Mouse (Mus musculus): ENCODE data around the gene Vtcn1. TPM values are rescaled to one million over a fixed set of nuclear protein-coding genes. Genes with fewer than 3 reads are reported as not detected.

Gene Vtcn1
- polyA plus RNA-seq, 1 experiment from 2014 or later: not detected

DNA sequence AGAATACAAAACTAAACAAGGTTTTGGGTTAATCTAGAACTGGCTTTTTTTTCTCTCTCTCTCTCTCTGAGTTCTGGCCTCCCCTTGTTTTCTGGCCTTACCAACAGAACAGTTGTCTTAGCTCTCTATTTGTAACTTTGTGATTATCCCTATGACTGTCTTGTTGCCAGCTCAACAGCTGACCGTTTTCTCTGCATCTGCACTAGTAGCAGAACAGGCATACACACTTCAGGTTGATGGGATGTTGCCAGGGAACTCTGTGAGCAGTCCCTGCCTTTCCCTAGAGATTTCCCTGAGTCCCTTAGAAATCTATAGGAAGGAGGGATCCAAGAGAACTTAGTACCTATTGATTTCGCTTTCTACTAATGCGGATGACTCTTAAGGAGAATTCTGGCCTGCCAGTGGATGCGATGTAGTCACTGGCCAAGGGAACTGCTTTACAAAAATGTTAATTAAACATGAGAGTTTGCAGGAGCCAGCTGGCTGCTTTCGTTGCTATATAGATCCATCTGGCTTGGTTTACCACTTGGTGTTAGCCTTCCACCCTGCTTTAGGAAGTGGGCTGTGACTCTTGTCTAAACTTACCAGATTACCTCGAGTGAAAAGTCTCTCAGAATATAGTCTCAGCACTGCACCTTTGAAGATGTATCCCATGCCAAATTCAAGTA lies 98.9 kb downstream of the Vtcn1 start:
- Histone ChIP-seq H3K27ac (ENCODE audit: low read length) (no peak overlapping the region), H3K4me2 (ENCODE audit: low read length) (no peak overlapping the region; the same call in 1 of the 2 replicates), H3K4me3 (ENCODE audit: low read depth, low read length) (no peak overlapping the region), H3K27me3 (ENCODE audit: control insufficient read depth, insufficient read depth, low read depth, low read length) (no peaks in the 10 kb centered on the region), H3K36me3 (ENCODE audit: control insufficient read depth, insufficient read depth, low read length) (peaks cover 11% of the 10 kb centered on the region), H3K4me1 (ENCODE audit: control insufficient read depth, insufficient read depth, low read length) (peaks cover 28% of the 10 kb centered on the region), H3K9me3 (replicated peaks; ENCODE audit: control insufficient read depth, low read length, poor library complexity, severe bottlenecking) (no peaks in the 10 kb centered on the region), H3K9ac (ENCODE audit: low read depth, low read length) (no peak overlapping the region)
- no peak for ATAC-seq
- 72% methylated on average over 6 of the region's 6 CpGs for WGBS

DNA sequence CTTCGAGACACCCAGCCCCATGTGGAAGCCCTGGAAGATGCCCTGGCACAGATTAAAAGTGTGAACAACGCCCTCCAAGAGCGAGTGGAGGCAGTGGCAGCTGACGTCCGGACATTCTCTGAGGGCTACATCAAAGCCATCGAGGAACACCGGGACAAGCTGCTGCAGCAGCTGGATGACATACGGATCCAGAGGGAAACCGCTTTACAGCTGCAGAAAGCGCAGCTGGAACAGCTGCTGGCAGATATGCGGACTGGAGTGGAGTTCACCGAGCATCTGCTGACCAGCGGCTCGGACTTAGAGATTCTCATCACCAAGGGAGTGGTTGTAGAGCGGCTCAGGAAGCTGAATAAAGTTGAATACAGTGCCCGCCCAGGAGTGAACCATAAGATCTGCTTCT lies 99.9 kb downstream of the Vtcn1 start:
- peaks cover 14% of the 10 kb centered on the region for H3K36me3 ChIP-seq (ENCODE audit: control insufficient read depth, insufficient read depth, low read length)
- no peak for ATAC-seq
- no peak overlapping the region for H3K27ac ChIP-seq (ENCODE audit: low read length)
- H3K4me3 ChIP-seq (ENCODE audit: low read depth, low read length): no peak overlapping the region
- no peak overlapping the region for H3K4me2 ChIP-seq (ENCODE audit: low read length)
- WGBS: 85% methylated on average over 16 of the region's 16 CpGs
- H3K9ac ChIP-seq (ENCODE audit: low read depth, low read length): no peak overlapping the region
- H3K4me1 ChIP-seq (ENCODE audit: control insufficient read depth, insufficient read depth, low read length): peaks cover 28% of the 10 kb centered on the region
- no peaks in the 10 kb centered on the region for H3K9me3 ChIP-seq (replicated peaks; ENCODE audit: control insufficient read depth, low read length, poor library complexity, severe bottlenecking)
- H3K27me3 ChIP-seq (ENCODE audit: control insufficient read depth, insufficient read depth, low read depth, low read length): no peaks in the 10 kb centered on the region

DNA sequence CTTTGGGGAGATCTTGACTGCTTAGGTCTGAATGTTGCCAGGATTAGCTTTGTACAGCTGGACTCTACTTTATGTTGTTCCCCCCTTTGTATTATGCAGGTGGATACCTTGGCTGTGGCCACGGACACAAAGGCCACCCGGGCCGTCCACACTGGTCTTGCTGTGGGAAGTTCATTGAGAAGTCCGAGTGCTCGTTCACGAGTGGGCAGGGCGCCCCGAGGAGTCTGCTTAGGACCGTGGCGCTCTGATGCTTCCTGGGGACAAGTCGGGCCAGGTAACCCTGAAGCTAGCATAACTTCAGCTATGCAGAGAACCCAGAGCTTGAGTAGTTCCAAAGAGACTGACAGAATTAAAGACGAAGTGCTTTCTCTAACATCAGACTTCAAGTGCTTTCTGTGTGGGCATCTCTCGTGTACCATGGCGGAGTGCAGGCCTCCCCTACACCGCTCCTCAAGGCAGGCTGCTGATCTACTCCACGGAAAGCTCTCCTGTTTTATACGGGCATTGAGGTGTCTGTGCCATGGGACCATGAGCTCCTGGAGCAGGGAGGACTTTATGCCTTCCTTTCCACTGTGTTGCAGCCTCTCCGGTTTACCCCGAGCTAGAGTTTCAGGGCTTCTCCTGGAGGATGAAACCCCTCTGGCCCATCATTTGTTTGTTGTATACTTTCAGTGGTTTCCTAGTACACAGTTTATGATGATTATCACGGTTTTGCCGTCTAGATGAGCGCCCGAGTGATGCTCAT lies 106.2 kb downstream of the Vtcn1 start:
- no peak overlapping the region for H3K27ac ChIP-seq (ENCODE audit: low read length)
- 95% methylated on average over 23 of the region's 23 CpGs for WGBS
- no peak overlapping the region for H3K4me3 ChIP-seq (ENCODE audit: low read depth, low read length)
- peaks cover 44% of the 10 kb centered on the region for H3K36me3 ChIP-seq (ENCODE audit: control insufficient read depth, insufficient read depth, low read length)
- H3K4me2 ChIP-seq (ENCODE audit: low read length): no peak overlapping the region
- H3K9me3 ChIP-seq (replicated peaks; ENCODE audit: control insufficient read depth, low read length, poor library complexity, severe bottlenecking): no peaks in the 10 kb centered on the region
- H3K9ac ChIP-seq (ENCODE audit: low read depth, low read length): no peak overlapping the region
- peaks cover 6% of the 10 kb centered on the region for H3K4me1 ChIP-seq (ENCODE audit: control insufficient read depth, insufficient read depth, low read length)
- no peaks in the 10 kb centered on the region for H3K27me3 ChIP-seq (ENCODE audit: control insufficient read depth, insufficient read depth, low read depth, low read length)
- ATAC-seq: no peak

DNA sequence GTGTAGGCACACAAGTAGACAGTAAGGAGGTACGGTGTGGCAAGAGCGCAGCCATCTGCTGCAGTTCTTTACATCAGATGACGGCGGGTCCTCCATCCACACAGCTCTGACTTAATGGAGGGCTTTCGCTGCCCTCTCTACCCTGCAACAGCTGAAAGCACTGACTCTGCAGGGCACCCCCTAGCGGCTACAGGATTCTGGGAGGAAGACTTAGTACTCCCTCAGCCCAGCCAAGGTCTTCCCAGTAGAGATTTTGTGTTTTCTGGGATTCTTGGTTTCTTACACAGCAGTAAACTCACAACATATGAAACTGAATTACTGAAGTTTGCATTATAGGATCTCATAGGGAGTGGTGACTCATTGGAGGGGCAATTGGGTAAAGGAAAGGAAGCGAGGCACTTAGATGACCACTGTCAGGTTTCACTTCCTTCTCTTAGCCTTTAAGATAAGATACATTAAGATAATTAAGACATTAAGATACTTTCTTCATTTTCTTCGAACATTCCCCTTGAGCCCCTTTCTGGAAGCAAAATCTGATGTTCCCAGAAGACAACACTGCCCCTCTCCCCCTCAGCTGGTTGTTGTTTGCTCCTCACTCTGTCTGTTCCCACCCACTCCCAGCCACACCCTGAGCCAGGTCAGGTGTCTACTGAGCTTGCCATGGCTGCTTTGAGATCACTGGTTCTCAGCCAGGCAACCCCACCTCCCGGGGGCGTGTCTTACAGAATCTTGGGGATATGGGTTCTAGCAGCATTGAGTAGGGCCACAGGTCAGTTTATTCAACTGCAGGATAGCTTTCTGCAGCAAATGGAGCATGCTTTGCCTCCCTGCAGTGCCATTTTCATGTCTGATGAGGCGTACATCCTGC lies 107.1 kb downstream of the Vtcn1 start:
- Histone ChIP-seq H3K36me3 (ENCODE audit: control insufficient read depth, insufficient read depth, low read length) (peaks cover 44% of the 10 kb centered on the region), H3K9me3 (replicated peaks; ENCODE audit: control insufficient read depth, low read length, poor library complexity, severe bottlenecking) (no peaks in the 10 kb centered on the region), H3K4me1 (ENCODE audit: control insufficient read depth, insufficient read depth, low read length) (no peaks in the 10 kb centered on the region), H3K9ac (ENCODE audit: low read depth, low read length) (no peak overlapping the region), H3K27me3 (ENCODE audit: control insufficient read depth, insufficient read depth, low read depth, low read length) (no peaks in the 10 kb centered on the region), H3K4me3 (ENCODE audit: low read depth, low read length) (no peak overlapping the region), H3K27ac (ENCODE audit: low read length) (no peak overlapping the region), H3K4me2 (ENCODE audit: low read length) (no peak overlapping the region)
- WGBS: 78% methylated on average over 11 of the region's 11 CpGs
- ATAC-seq: no peak

DNA sequence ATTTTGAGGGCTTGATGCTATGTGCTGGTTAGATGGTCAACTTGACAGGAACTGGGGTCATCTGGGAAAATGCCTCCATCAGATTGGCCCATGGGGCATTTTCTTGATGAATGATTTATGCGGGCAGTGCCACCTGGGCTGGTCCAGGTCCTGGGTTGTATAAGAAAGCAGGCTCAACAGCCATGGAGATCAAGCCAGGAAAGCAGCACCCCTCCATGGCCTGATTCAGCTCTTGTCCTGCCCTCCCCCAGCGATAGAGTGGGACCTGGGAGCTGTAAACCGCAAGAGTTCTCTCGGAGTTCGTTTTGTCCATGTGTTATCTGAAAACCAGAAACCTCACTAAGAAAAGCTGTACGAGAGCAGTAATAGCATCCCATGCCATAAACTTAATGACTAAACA lies 110.3 kb downstream of the Vtcn1 start:
- 92% methylated on average over 6 of the region's 6 CpGs for WGBS
- Histone ChIP-seq H3K9me3 (replicated peaks; ENCODE audit: control insufficient read depth, low read length, poor library complexity, severe bottlenecking) (no peaks in the 10 kb centered on the region), H3K4me1 (ENCODE audit: control insufficient read depth, insufficient read depth, low read length) (no peaks in the 10 kb centered on the region), H3K27me3 (ENCODE audit: control insufficient read depth, insufficient read depth, low read depth, low read length) (no peaks in the 10 kb centered on the region), H3K4me2 (ENCODE audit: low read length) (no peak overlapping the region), H3K36me3 (ENCODE audit: control insufficient read depth, insufficient read depth, low read length) (peaks cover 33% of the 10 kb centered on the region), H3K9ac (ENCODE audit: low read depth, low read length) (no peak overlapping the region), H3K4me3 (ENCODE audit: low read depth, low read length) (no peak overlapping the region), H3K27ac (ENCODE audit: low read length) (no peak overlapping the region)
- no peak for ATAC-seq

DNA sequence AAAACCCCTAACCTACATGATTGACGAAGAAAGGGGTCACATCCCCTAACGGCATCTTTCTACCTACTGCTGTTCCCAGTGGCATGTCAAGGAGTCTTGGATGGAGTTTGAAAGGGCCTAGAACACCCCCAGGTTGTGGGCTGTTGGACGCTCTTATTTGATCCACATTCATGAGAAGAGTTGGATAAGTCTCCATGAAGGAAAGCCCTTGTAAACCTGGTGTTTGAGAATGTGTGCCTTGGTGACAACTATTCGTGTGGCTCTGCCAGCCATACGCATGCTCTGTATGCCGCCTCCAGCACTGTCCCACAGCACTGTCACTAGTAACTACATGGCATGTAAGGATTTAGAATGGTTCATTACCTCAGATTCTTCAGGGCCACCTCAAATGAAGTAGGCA lies 110.9 kb downstream of the Vtcn1 start:
- WGBS: 90% methylated on average over 6 of the region's 6 CpGs
- no peak overlapping the region for H3K4me3 ChIP-seq (ENCODE audit: low read depth, low read length)
- no peaks in the 10 kb centered on the region for H3K27me3 ChIP-seq (ENCODE audit: control insufficient read depth, insufficient read depth, low read depth, low read length)
- H3K9ac ChIP-seq (ENCODE audit: low read depth, low read length): no peak overlapping the region
- no peak overlapping the region for H3K27ac ChIP-seq (ENCODE audit: low read length)
- H3K9me3 ChIP-seq (replicated peaks; ENCODE audit: control insufficient read depth, low read length, poor library complexity, severe bottlenecking): no peaks in the 10 kb centered on the region
- H3K4me2 ChIP-seq (ENCODE audit: low read length): no peak overlapping the region
- no peak for ATAC-seq
- H3K36me3 ChIP-seq (ENCODE audit: control insufficient read depth, insufficient read depth, low read length): peaks cover 33% of the 10 kb centered on the region
- no peaks in the 10 kb centered on the region for H3K4me1 ChIP-seq (ENCODE audit: control insufficient read depth, insufficient read depth, low read length)

DNA sequence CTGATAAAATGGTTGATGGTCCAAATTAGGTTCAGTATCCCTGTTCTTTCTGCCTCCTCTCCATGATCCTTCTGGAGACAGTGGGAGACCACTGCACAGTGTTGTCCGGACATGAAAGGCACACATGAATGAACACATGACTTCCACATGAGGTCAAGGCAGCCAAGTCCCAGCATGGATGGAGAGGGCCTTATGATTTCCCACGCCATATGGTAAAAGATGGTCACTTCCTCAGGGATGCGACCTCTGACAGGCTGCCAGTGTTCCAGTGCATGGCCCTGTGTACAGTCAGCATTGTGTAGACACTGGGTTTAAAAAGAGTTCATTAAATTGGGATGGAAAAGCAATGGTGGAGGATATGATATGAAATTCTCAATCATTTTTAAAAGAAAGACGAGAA lies 113.0 kb downstream of the Vtcn1 start:
- no peak overlapping the region for H3K4me2 ChIP-seq (ENCODE audit: low read length)
- H3K9me3 ChIP-seq (replicated peaks; ENCODE audit: control insufficient read depth, low read length, poor library complexity, severe bottlenecking): no peaks in the 10 kb centered on the region
- H3K4me1 ChIP-seq (ENCODE audit: control insufficient read depth, insufficient read depth, low read length): no peaks in the 10 kb centered on the region
- H3K4me3 ChIP-seq (ENCODE audit: low read depth, low read length): no peak overlapping the region
- peaks cover 14% of the 10 kb centered on the region for H3K36me3 ChIP-seq (ENCODE audit: control insufficient read depth, insufficient read depth, low read length)
- no peak overlapping the region for H3K9ac ChIP-seq (ENCODE audit: low read depth, low read length)
- no peak overlapping the region for H3K27ac ChIP-seq (ENCODE audit: low read length)
- WGBS: 92% methylated on average over 4 of the region's 4 CpGs
- H3K27me3 ChIP-seq (ENCODE audit: control insufficient read depth, insufficient read depth, low read depth, low read length): no peaks in the 10 kb centered on the region
- no peak for ATAC-seq

DNA sequence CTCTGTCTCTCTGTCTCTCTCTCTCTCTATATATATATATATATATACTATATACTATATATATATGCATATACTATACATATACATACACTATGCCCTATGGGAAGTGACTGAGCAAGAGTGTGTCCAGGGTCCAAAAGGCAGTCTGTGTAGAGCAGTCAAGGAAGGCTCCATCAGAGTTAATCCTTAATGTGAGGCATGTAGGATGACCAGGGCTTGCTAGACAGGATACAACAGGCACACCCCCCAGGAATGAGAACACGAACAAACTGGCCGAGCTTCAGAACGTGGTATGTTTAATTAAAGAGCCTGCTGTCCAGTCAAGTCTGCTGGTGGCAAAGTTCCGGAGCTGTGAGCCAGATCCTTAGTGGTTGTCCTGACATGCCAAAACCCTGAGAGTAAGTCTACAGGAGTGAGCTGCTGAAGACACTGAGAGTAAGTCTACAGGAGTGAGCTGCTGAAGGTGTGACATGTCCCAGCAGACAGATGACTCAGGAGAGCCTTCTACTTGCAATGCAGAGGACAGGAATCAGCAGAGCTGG lies 115.3 kb downstream of the Vtcn1 start:
- no peak for ATAC-seq
- H3K27me3 ChIP-seq (ENCODE audit: control insufficient read depth, insufficient read depth, low read depth, low read length): no peaks in the 10 kb centered on the region
- H3K9me3 ChIP-seq (replicated peaks; ENCODE audit: control insufficient read depth, low read length, poor library complexity, severe bottlenecking): no peaks in the 10 kb centered on the region
- peaks cover 6% of the 10 kb centered on the region; the same call in 1 of the 2 replicates for H3K36me3 ChIP-seq (ENCODE audit: control insufficient read depth, insufficient read depth, low read length)
- no peak overlapping the region for H3K4me3 ChIP-seq (ENCODE audit: low read depth, low read length)
- H3K27ac ChIP-seq (ENCODE audit: low read length): no peak overlapping the region
- WGBS: 94% methylated on average over 4 of the region's 4 CpGs
- H3K9ac ChIP-seq (ENCODE audit: low read depth, low read length): no peak overlapping the region
- H3K4me2 ChIP-seq (ENCODE audit: low read length): no peak overlapping the region
- no peaks in the 10 kb centered on the region for H3K4me1 ChIP-seq (ENCODE audit: control insufficient read depth, insufficient read depth, low read length)

Measured in midbrain, embryonic 16.5 days (tissue).